13 mouse cellular contexts compared by ENCODE assay signal in the genomic region with DNA sequence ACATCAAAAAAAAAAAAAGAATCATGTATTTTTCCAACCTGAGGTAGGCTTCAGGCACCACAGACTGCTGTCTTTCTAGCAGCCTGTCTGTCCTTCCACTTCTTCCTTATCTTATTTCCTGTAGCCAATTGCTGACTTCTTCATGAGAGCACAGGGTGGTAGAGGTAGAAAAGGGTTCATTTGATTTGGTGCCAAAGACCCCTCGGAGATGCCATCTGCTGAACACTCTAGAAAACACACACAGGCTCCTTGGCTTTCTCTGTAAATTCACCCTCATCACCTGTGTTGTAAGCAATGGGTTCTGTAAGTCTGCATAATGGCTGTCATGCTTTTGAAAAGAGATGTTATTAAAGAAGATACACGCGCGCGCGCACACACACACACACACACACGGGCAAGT.
"Had no signal": no experiment of that assay in that cellular context is flagged by ENCODE, and none has a peak within 500 bp of the region (broad histone marks: within the 10 kb centered on the region; RNA-seq: fewer than 3 reads in every experiment).

No protein-coding gene starts in this region.

- DNase-seq: gastrocnemius, adult 2 months; gastrocnemius, postnatal 10 days; gastrocnemius, postnatal 25 days; heart, adult 2 months; heart, postnatal 4 days; kidney, adult 18-20 months; kidney, adult 8-10 months; kidney, postnatal 10 days; kidney, postnatal 25 days; kidney, postnatal 4 days; liver; liver, embryonic 13.5 days; liver, postnatal 0 days had no signal
